Comparison of ENCODE assay signal across 8 mouse cellular contexts in the genomic region with DNA sequence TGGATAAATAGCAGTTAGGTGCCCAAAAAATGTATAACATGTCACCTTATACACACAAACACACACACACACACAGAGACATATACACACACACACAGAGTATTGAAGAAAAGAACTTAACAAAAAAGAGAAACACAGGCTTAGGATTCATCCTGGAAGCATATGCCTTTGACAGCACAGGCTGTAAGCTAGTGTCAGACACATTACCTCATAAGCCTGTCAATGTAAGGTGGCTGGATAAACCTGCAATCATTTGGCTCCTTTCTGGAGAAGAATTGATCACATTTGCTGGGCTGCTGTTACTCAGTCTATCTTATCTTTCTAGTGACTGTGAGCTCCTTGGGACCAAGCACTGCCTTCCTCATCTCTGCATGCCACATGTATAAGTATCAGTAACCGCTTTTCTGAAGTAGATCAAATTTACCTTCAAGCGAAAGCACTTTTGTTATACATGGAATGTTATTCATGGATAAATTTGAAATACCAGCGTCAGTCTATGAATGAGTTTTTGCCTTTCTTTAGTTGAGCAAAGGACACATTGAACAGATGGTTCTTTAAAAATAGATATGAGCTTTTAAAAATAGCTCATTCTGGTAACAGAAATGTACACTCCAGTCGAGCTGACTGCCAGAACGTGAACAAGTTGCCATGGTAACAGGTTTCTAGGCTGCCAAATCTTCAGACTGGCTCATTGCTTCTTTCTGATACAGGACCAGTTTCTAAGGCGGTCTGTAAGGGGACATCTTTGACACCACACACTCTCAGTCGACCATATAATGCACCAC. TPM values are rescaled to one million over a fixed set of nuclear protein-coding genes. Genes with fewer than 3 reads are reported as not detected.
DNase-seq lines count a peak whose midpoint lies in the region; ATAC-seq and TF ChIP-seq lines count a peak whose summit lies in the region.

No protein-coding gene starts in this region.

- TF ChIP-seq CTCF in embryonic fibroblast, embryonic 13.5 days (IDR thresholded peaks at IDR 0.05; ENCODE audit: borderline replicate concordance, insufficient read depth, low read length) = no peak

- peak; percentile 12 for DNase-seq in adrenal gland, postnatal 10 days
- no peak for DNase-seq in adrenal gland, adult 2 months
- peak; percentile 32 for DNase-seq in 3T3-L1 (ENCODE audit: low read depth, low spot score)
- peak; percentile 75 to 84 for DNase-seq in layer of hippocampus, adult 8-10 months (ENCODE audit: low spot score in 2 of 2)
- peak; percentile 85 for DNase-seq in right cerebral cortex, adult 18-20 months
- no peak for DNase-seq in thymus, postnatal 0 days (ENCODE audit: low spot score)

- H3K27ac ChIP-seq in embryonic fibroblast, embryonic 13.5 days (ENCODE audit: insufficient read depth, low read length) = peak overlapping the region; percentile 53

- H3K4me1 ChIP-seq in embryonic fibroblast, embryonic 13.5 days (ENCODE audit: control insufficient read depth, insufficient read depth, low read length) = peaks cover 8% of the 10 kb centered on the region

- H3K4me3 ChIP-seq in embryonic fibroblast, embryonic 13.5 days (ENCODE audit: insufficient read depth, low read length) = no peak overlapping the region

- TF ChIP-seq POLR2A in embryonic fibroblast, embryonic 13.5 days (IDR thresholded peaks at IDR 0.05; ENCODE audit: low read depth, low read length) = no peak

- no peak for ATAC-seq in megakaryocyte-erythroid progenitor cell, adult 5-6 weeks (replicated peaks; ENCODE audit: low FRiP score, low TSS enrichment, poor library complexity, severe bottlenecking)

RNA-seq across cellular contexts. Expression of a gene that starts 51.8 kb away (rescaled TPM):
- 10 to 100 TPM; 15.1 to 16.0 TPM for total RNA-seq in adrenal gland, postnatal 10 days (2021)
- 10 to 100 TPM; 26.3 to 65.2 TPM for total RNA-seq in adrenal gland, adult 2 months (2021)
- 3.6 and 6.6 TPM in 2 replicates for polyA plus RNA-seq in adrenal gland, adult 2 months (2012; rRNA removed)
- polyA plus RNA-seq in embryonic fibroblast, embryonic 13.5 days (2011; ENCODE audit: insufficient read length, low read depth, missing spikeins) = 228 and 282 TPM in 2 replicates
- total RNA-seq in layer of hippocampus, adult 8-10 months (2022) = 1 to 10 TPM; 6.5 to 8.2 (median 6.7) TPM
- 4.1 and 5.1 TPM in 2 replicates for polyA plus RNA-seq in thymus, postnatal 0 days (2015; fragmentation: Nextera tagmentation; extraction: Ambion mirVana)
- not detected in 2 replicates for total RNA-seq in megakaryocyte-erythroid progenitor cell, adult 5-6 weeks (2014; fragmentation: Nextera tagmentation)
- total RNA-seq in megakaryocyte-erythroid progenitor cell, adult 5-6 weeks (2017) = 0.23 and 0.53 TPM in 2 replicates

Comparison
In these comparisons a context has a peak if more than half of its experiments do, and no peak if none do; other contexts are left out.
1. DNase-seq: peak in adrenal gland, postnatal 10 days (single experiment), 3T3-L1 (single experiment), layer of hippocampus, adult 8-10 months (2 of 2) and right cerebral cortex, adult 18-20 months (single experiment); none in adrenal gland, adult 2 months (single experiment) and thymus, postnatal 0 days (single experiment).
2. RNA of a gene that starts 51.8 kb away (total RNA-seq): 26.3 to 65.2 TPM in adrenal gland, adult 2 months, 15.1 to 16.0 TPM in adrenal gland, postnatal 10 days and 6.5 to 8.2 TPM in layer of hippocampus, adult 8-10 months; 0.23 to 0.53 TPM in megakaryocyte-erythroid progenitor cell, adult 5-6 weeks; every median in the first group is over 4 times any median in the second.